Mouse (Mus musculus): ENCODE measurements at regions not wholly inside any gene's neighbourhood (a gene's known extent, or its start where the extent isn't known, plus 50 kb on each side); places are given as distances from the start of the nearest gene placed in this dataset.
A peak's percentile ranks its signal among the peaks of the same experiment; 100 is the strongest.

GRCm38 (mm10) chr19:37836900-37837299, 139.3 kb downstream of the Cyp26a1 start:
- in situ Hi-C loops (cut with MboI; ENCODE audit: low pct_unique_long_range_greater_than_20kb) = loop anchor here (5.0 kb wide), 1 partner anchor 100 kb away; no protein-coding TSS in a partner anchor
- peak; percentile 94 for TF ChIP-seq CTCF (IDR thresholded peaks at IDR 0.05)
- H3K27me3 ChIP-seq = no peaks in the 10 kb centered on the region
- POLR2A ChIA-PET = interaction anchor here (0.7 to 0.9 kb wide), 3 partner anchors 28 to 286 kb away, joined by 3 to 4 read pairs (median 3); no protein-coding TSS in a partner anchor
- CTCF ChIA-PET = interaction anchor here (0.7 to 2.6 kb wide), 15 partner anchors 9 to 273 kb away, joined by 3 to 44 read pairs (median 5); partner anchors contain the start of gene Cyp26c1
- DNase-seq (ENCODE audit: low read depth, low spot score) = no peak
- ATAC-seq = peak; percentile 50
